Mouse (Mus musculus) adrenal gland, postnatal 10 days (tissue): ENCODE measurements at regions not wholly inside any gene's neighbourhood (a gene's known extent, or its start where the extent isn't known, plus 50 kb on each side); places are given as distances from the start of the nearest gene placed in this dataset.
A peak's percentile ranks its signal among the peaks of the same experiment; 100 is the strongest.

Experiments
- DNase-seq: peaks from one replicate; pipeline ENCODE4 v3.0.0; 2021; ENCODE audit warnings: mixed read lengths

GRCm38 (mm10) chr5:51839292-51839691 lies 271.8 kb upstream of the Ppargc1a start:
- no peak for DNase-seq

GRCm38 (mm10) chr5:51830551-51830950 lies 263.0 kb upstream of the Ppargc1a start:
- DNase-seq: no peak

- no peak for DNase-seq
Measured at GRCm38 (mm10) chr5:51830015-51830414, 262.5 kb upstream of the Ppargc1a start.

GRCm38 (mm10) chr5:51829606-51830005 lies 262.1 kb upstream of the Ppargc1a start:
- DNase-seq: no peak

GRCm38 (mm10) chr5:51829020-51829419 lies 261.5 kb upstream of the Ppargc1a start:
- no peak for DNase-seq

GRCm38 (mm10) chr5:51826269-51826668 lies 258.7 kb upstream of the Ppargc1a start:
- DNase-seq: peak; percentile 4

- DNase-seq: peak; percentile 56
Measured at GRCm38 (mm10) chr5:51825584-51826088, 258.1 kb upstream of the Ppargc1a start.

- no peak for DNase-seq
Measured at GRCm38 (mm10) chr5:51824731-51825130, 257.2 kb upstream of the Ppargc1a start.

- no peak for DNase-seq
Measured at GRCm38 (mm10) chr5:51823657-51824056, 256.1 kb upstream of the Ppargc1a start.

- no peak for DNase-seq
Measured at GRCm38 (mm10) chr5:51816258-51816657, 248.7 kb upstream of the Ppargc1a start.

GRCm38 (mm10) chr5:51811728-51812127 lies 244.2 kb upstream of the Ppargc1a start:
- no peak for DNase-seq

GRCm38 (mm10) chr5:51801486-51801885 lies 234.0 kb upstream of the Ppargc1a start:
- no peak for DNase-seq

- DNase-seq: peak; percentile 20
Measured at GRCm38 (mm10) chr5:51799371-51800035, 232.0 kb upstream of the Ppargc1a start.

GRCm38 (mm10) chr5:51794097-51794496 lies 226.6 kb upstream of the Ppargc1a start:
- DNase-seq: no peak

GRCm38 (mm10) chr5:51792950-51793349 lies 225.4 kb upstream of the Ppargc1a start:
- no peak for DNase-seq

GRCm38 (mm10) chr5:51788768-51789167 lies 221.2 kb upstream of the Ppargc1a start:
- DNase-seq: no peak

- DNase-seq: peak; percentile 18
Measured at GRCm38 (mm10) chr5:51783523-51783922, 216.0 kb upstream of the Ppargc1a start.

- DNase-seq: no peak
Measured at GRCm38 (mm10) chr5:51783099-51783498, 215.6 kb upstream of the Ppargc1a start.

- no peak for DNase-seq
Measured at GRCm38 (mm10) chr5:51775502-51776145, 208.1 kb upstream of the Ppargc1a start.

GRCm38 (mm10) chr5:51771655-51772054 lies 204.1 kb upstream of the Ppargc1a start:
- DNase-seq: no peak

- no peak for DNase-seq
Measured at GRCm38 (mm10) chr5:51766111-51766510, 198.6 kb upstream of the Ppargc1a start.

GRCm38 (mm10) chr5:51764416-51764815 lies 196.9 kb upstream of the Ppargc1a start:
- DNase-seq: no peak

GRCm38 (mm10) chr5:51763599-51763998 lies 196.1 kb upstream of the Ppargc1a start:
- DNase-seq: no peak

- no peak for DNase-seq
Measured at GRCm38 (mm10) chr5:51762352-51762751, 194.8 kb upstream of the Ppargc1a start.
